Mouse (Mus musculus) gonadal fat pad, adult 2 months (tissue): ENCODE measurements at regions not wholly inside any gene's neighbourhood (a gene's known extent, or its start where the extent isn't known, plus 50 kb on each side); places are given as distances from the start of the nearest gene placed in this dataset.

Experiments used
- DNase-seq: peaks from one replicate; pipeline ENCODE4 v3.0.0-alpha.2; 2012; ENCODE audit warnings: low read depth

GRCm38 (mm10) chr15:56820977-56821579, 656.3 kb downstream of the Slc22a22 start:
- DNase-seq, result no peak

- no peak for DNase-seq
These were observed 657.0 kb downstream of the Slc22a22 start for GRCm38 (mm10) chr15:56820256-56820976.

DNA sequence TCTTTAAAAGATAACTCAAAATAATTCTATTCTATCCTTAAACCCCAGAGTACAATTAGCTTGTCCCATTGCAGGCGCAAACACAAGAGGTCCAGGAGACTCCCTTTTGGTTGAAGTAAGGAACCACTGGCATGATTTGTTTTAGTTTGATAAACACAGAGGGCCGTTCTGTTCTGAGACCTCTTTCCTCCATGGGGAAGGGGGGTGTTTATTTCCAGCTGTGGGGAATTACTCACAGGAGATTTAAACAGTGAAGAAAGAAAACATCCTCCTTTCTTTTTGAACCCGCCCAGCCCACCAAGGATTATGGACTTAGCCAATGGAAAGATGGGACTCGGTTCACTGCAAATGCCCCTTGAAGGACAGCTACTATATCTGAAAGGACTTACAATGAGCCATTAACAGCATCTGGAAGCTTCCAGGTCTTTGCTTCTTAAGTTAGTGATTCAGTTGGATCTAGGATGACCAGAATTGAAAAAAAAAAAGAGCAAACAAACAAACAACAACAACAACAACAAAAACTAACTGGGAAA, 659.2 kb downstream of the Slc22a22 start:
- no peak for DNase-seq

DNA sequence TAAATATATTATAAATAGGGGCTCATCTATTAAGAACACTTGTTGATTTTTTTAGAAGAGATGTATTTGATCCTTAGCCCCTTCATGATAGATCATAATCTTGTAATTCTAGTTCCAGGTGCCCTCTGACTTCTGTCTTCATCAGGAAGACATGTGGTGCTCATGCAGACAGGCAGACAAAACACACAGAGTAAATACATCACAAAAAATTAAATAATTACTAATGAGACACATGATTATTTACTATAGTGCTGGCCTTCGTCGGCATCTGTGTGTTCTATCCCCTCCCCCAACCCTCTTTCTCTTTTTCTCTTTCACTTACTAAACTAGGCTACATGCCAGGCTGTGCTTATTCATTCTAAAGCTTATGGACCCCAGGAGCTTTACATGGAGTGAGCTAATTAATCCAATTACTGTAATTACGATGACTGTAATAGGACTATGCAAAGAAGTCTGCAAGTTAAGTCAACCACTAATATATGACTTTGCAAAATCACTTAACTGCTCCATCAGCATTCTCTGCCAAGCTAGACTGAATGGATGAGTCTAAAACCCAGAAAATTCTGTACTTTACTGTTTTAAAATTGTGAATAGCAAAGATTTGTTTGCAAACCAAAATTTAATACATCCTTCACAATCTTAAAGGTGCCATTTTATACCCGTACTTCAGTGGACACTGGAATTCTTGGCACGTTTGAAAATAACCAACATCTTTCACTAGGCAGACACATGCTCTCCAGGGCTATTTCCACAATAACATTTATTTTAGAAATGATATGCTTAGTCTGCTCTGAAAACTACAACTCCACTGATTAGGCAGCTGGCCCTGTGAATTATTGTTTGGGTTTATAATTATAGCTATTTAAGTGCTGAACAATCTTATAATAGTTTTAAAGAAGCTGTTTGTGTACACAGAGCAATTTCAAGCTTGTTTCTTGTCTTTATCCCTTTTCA, 659.9 kb downstream of the Slc22a22 start:
- no peak for DNase-seq

DNA sequence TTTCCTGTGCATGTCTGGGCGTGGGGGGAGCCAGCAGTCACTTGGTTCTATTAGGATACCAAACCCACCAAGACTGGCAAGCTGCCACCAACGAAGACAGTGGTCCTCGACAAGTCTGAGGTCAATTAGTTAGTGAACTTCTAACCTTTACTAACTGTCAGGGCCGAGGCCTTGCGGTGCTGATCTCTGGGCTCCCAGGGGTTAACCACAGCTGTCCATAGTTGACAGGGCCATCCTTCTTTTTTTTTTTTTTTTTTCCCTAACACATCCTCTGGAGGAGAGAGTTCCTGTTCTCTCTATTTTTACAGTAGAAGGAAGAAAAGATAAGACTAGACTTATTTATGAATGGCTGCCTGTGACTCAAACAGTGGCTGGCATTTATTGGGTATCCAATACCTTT, 663.5 kb downstream of the Slc22a22 start:
- no peak for DNase-seq

DNA sequence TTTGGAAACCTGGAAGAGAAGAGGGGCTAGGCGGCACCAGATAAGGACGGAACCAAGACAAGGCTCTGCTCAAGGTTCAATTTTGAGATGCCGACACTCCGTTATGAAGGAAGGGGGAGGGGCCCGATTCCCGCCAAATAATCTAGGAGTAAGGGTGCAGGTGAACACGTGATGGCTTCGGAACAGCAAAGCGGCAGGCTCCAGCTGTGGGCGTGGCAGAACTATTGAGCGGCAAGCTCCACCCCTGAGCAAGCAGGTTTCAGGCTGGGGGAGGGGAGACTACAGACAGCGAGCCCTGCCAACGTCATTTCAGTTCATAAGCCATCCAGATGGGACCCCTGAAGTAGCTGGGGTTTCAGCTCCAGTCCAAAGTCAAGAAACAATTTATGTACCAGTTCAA, 667.3 kb downstream of the Slc22a22 start:
- DNase-seq, result no peak

- DNase-seq, result no peak
These were observed 669.8 kb downstream of the Slc22a22 start for GRCm38 (mm10) chr15:56807611-56808010.

DNA sequence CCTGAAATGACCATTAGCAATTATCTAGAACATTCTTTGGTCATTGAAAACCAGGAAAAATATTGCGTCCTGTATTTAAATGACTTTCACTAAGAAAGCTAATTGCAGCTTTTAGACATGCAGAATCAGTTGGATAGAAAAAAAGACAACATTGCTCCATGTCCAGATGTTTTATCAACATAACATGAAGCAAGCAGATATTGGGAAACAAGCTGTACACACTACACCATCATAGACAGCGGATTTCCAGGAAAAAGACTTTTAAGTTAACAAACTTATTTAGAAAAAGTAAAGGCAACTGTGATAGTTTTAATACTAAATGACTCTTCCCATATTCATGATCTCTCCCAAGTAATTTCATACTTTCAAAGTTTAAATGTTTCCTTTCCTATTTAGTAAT, 675.5 kb downstream of the Slc22a22 start:
- DNase-seq, result no peak

DNA sequence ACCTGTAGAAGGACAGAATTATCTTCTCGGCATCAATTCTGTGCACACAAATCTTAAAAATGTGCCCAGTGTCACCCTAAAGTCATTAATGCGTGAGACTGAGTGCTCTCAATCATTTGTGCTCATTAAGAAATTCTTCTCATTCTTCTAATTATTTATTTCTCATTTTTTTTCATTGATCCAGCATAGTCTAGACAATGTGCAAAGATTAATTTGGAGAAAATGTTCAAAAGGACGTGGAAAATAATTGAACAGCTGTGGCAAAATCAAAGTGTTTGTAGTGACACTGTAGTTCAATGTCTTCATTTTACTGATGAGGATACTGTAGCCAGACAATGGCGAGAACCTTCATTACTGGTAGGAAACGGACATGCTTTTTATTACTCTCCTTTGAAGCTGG, 702.0 kb downstream of the Slc22a22 start:
- no peak for DNase-seq

DNA sequence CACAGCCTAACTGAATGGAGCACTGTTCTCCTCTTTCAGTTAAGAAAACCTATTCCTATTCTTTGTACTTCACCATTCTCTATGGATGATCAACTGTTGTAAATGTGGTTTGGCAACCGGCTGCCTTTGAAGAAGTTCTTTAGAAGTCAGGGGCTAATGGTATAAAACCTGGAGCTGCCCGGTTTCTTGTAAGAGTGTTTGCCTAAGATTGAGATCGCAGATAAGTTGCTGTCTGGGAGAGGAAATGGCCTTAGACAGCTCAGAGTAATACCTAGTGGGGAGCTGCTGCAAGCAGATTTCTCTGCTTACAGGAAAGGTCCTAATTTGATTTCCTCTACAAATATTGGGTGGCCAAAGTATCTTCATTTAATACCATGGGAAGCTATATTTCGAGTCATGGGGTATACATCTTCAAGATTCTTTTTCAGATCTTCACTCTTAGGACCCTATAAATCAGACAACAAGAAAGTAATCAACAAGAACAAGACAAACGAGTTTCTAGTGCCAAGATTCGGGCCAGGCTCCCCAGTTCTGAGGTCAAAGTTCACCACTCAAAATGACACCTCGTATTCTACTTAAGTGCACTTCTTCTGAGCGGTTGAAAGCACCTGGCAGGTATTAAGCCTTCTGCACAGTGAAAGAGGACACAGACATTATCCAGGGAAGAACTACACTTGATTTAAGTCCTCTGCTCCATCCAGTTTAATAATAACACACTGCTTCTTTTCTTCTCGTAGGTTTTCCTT, 702.6 kb downstream of the Slc22a22 start:
- DNase-seq, result no peak

- DNase-seq, result no peak
These were observed 711.1 kb downstream of the Slc22a22 start for GRCm38 (mm10) chr15:56766356-56766755.

GRCm38 (mm10) chr15:56764957-56765482, 712.4 kb downstream of the Slc22a22 start:
- no peak for DNase-seq

DNA sequence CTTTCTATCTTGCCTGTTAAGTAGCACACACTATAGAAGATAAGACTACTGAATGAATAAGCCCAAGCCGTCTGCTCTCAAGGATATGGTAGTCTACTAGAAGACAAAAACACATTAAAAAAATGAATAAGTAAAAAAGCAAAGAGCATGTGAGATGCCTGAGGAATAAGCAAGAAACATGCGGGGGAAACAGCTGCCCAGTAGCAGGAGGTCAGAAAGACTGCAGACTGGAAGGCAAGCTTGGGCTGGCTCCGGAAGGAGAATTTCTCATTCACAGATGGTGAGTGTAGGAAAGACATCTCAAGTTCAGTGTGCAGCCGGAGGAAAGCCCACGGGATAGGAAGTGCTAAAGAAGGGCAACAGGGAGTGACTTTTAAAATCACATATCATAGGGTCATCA, 713.4 kb downstream of the Slc22a22 start:
- DNase-seq, result no peak

GRCm38 (mm10) chr15:56746698-56747097, 730.7 kb downstream of the Slc22a22 start:
- DNase-seq, result no peak

GRCm38 (mm10) chr15:56744915-56745314, 732.5 kb downstream of the Slc22a22 start:
- no peak for DNase-seq
